7 mouse cellular contexts compared by ENCODE assay signal in the genomic region with DNA sequence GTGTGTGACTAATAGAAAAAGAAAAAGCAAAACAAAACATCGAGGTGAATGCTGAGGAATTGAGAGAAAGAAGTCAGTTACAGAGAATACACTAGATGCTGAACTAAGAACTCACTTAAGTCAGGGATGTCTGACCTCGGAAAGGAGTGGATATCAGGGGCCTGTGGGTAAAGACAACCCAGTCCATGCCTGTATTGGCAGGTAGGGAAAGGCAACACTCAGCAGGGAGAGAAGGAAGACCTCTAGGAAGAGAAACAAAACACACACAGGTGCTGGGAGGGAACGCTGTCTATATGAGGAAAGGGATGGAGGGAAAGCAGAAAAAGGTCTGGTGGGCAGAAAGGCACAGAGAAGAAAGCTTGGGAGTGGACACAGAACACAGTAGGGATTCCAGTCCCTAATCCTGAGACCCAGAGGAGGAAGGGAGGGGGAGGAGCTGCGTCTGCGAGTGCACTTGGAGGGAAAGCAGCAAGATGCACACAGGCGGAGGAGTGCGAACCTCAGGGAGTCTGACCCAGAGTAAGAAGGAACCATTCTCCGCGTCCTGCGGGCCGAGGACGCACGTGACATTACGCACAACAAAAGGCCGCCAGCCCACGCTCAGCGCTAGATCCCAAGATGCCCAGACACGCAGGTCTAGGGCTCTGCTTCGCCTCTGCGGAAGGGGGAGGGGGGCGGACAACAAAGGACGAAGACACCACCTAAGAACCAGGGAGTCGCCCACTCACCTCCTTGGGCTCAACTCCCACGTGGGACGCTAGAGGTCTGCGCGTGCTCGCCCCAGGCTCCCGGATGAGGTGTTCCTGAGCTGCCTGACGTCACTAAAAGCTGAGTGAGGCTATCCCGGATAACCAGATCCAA. TPM values are rescaled to one million over a fixed set of nuclear protein-coding genes. Genes with fewer than 3 reads are reported as not detected.
DNase-seq lines count a peak whose midpoint lies in the region; ATAC-seq and TF ChIP-seq lines count a peak whose summit lies in the region.

A gene (minus strand): TSS at position 770 of the 861 bp plus-strand sequence.

- peak; percentile 80 for ATAC-seq in heart, embryonic 13.5 days (ENCODE audit: extremely low read depth, insufficient number of reproducible peaks, low FRiP score, low TSS enrichment)
- ATAC-seq in kidney, embryonic 16.5 days (ENCODE audit: low FRiP score, low TSS enrichment), result peak; percentile 97
- peak; percentile 82 for ATAC-seq in limb, embryonic 15.5 days (ENCODE audit: insufficient number of reproducible peaks, low FRiP score, low TSS enrichment, low read depth)
- ATAC-seq in midbrain, embryonic 15.5 days (replicated peaks), result peak; percentile 98

- TF ChIP-seq CTCF in embryonic fibroblast, embryonic 13.5 days (IDR thresholded peaks at IDR 0.05; ENCODE audit: borderline replicate concordance, insufficient read depth, low read length), result no peak
- TF ChIP-seq CTCF in spleen, adult 2 months (IDR thresholded peaks at IDR 0.05; ENCODE audit: extremely low read depth, insufficient read depth, insufficient read length, insufficient replicate concordance), result no peak

- TF ChIP-seq POLR2A in embryonic fibroblast, embryonic 13.5 days (IDR thresholded peaks at IDR 0.05; ENCODE audit: low read depth, low read length), result peak; percentile 62
- TF ChIP-seq POLR2A in spleen, adult 2 months (IDR thresholded peaks at IDR 0.05; ENCODE audit: low read depth, low read length), result no peak

- peaks cover 25% of the 10 kb centered on the region for H3K36me3 ChIP-seq in heart, embryonic 13.5 days
- H3K36me3 ChIP-seq in kidney, embryonic 16.5 days (ENCODE audit: insufficient read depth, low read length), result peaks cover 22% of the 10 kb centered on the region
- H3K36me3 ChIP-seq in limb, embryonic 15.5 days, result peaks cover 22% of the 10 kb centered on the region
- H3K36me3 ChIP-seq in midbrain, embryonic 15.5 days (replicated peaks), result peaks cover 22% of the 10 kb centered on the region
- H3K36me3 ChIP-seq in spleen, adult 2 months (ENCODE audit: control insufficient read depth, insufficient read depth, low read length), result 0 out of 2 replicates have a peak, but pooled peaks cover 1% of the 10 kb centered on the region

- H3K4me1 ChIP-seq in brown adipose tissue, adult 24 weeks (ENCODE audit: control insufficient read depth, insufficient read depth, insufficient read length, low read length), result no peaks in the 10 kb centered on the region
- H3K4me1 ChIP-seq in embryonic fibroblast, embryonic 13.5 days (ENCODE audit: control insufficient read depth, insufficient read depth, low read length), result no peaks in the 10 kb centered on the region
- H3K4me1 ChIP-seq in heart, embryonic 13.5 days, result peaks cover 20% of the 10 kb centered on the region; the same call in 1 of the 2 replicates
- H3K4me1 ChIP-seq in kidney, embryonic 16.5 days (ENCODE audit: insufficient read depth, low read length), result peaks cover 11% of the 10 kb centered on the region; the same call in 1 of the 2 replicates
- peaks cover 9% of the 10 kb centered on the region; the same call in 1 of the 2 replicates for H3K4me1 ChIP-seq in limb, embryonic 15.5 days
- H3K4me1 ChIP-seq in midbrain, embryonic 15.5 days, result peaks cover 14% of the 10 kb centered on the region
- peaks cover 6% of the 10 kb centered on the region; the same call in 1 of the 2 replicates for H3K4me1 ChIP-seq in spleen, adult 2 months (ENCODE audit: control insufficient read depth, insufficient read depth, insufficient read length)

- peak within 1 kb of the TSS; percentile 85 for H3K9ac ChIP-seq in heart, embryonic 13.5 days
- H3K9ac ChIP-seq in kidney, embryonic 16.5 days (replicated peaks; ENCODE audit: low read length), result peak within 1 kb of the TSS; percentile 67
- H3K9ac ChIP-seq in limb, embryonic 15.5 days, result peak within 1 kb of the TSS; percentile 60
- peak within 1 kb of the TSS; percentile 72 for H3K9ac ChIP-seq in midbrain, embryonic 15.5 days

- H3K4me2 ChIP-seq in heart, embryonic 13.5 days, result peak within 1 kb of the TSS; percentile 95
- H3K4me2 ChIP-seq in kidney, embryonic 16.5 days (replicated peaks; ENCODE audit: low read depth, low read length), result peak within 1 kb of the TSS; percentile 72
- H3K4me2 ChIP-seq in limb, embryonic 15.5 days, result peak within 1 kb of the TSS; percentile 87
- peak within 1 kb of the TSS; percentile 81 for H3K4me2 ChIP-seq in midbrain, embryonic 15.5 days

- peak within 1 kb of the TSS; percentile 9 for H3K27ac ChIP-seq in brown adipose tissue, adult 24 weeks (replicated peaks; ENCODE audit: low read depth, low read length)
- no peak within 1 kb of the TSS; the same call in 1 of the 2 replicates for H3K27ac ChIP-seq in embryonic fibroblast, embryonic 13.5 days (ENCODE audit: insufficient read depth, low read length)
- H3K27ac ChIP-seq in heart, embryonic 13.5 days (replicated peaks), result peak within 1 kb of the TSS; percentile 77
- H3K27ac ChIP-seq in kidney, embryonic 16.5 days (ENCODE audit: low read length), result no peak within 1 kb of the TSS
- peak within 1 kb of the TSS; percentile 77 for H3K27ac ChIP-seq in limb, embryonic 15.5 days
- H3K27ac ChIP-seq in midbrain, embryonic 15.5 days, result peak within 1 kb of the TSS; percentile 94
- peak within 1 kb of the TSS; percentile 49; the same call in 1 of the 2 replicates for H3K27ac ChIP-seq in spleen, adult 2 months (ENCODE audit: insufficient read depth, low read length)

- DNase-seq in spleen, adult 2 months (ENCODE audit: low read depth in 1 of 2, low spot score in 2 of 2), result peak in 1 of 2 experiments; percentile 36

- H3K27me3 ChIP-seq in heart, embryonic 13.5 days (replicated peaks), result no peaks in the 10 kb centered on the region
- H3K27me3 ChIP-seq in kidney, embryonic 16.5 days (ENCODE audit: insufficient read depth, low read length), result no peaks in the 10 kb centered on the region
- no peaks in the 10 kb centered on the region for H3K27me3 ChIP-seq in limb, embryonic 15.5 days
- H3K27me3 ChIP-seq in midbrain, embryonic 15.5 days (replicated peaks), result no peaks in the 10 kb centered on the region
- H3K27me3 ChIP-seq in spleen, adult 2 months (ENCODE audit: control insufficient read depth, insufficient read depth, low read length), result no peaks in the 10 kb centered on the region

- H3K4me3 ChIP-seq in brown adipose tissue, adult 24 weeks (ENCODE audit: insufficient read depth, low read depth, low read length), result peak within 1 kb of the TSS; percentile 60
- H3K4me3 ChIP-seq in embryonic fibroblast, embryonic 13.5 days (ENCODE audit: insufficient read depth, low read length), result peak within 1 kb of the TSS; percentile 32
- H3K4me3 ChIP-seq in heart, embryonic 13.5 days, result peak within 1 kb of the TSS; percentile 65
- peak within 1 kb of the TSS; percentile 52 for H3K4me3 ChIP-seq in kidney, embryonic 16.5 days (ENCODE audit: low read length)
- peak within 1 kb of the TSS; percentile 52 for H3K4me3 ChIP-seq in limb, embryonic 15.5 days
- peak within 1 kb of the TSS; percentile 61 for H3K4me3 ChIP-seq in midbrain, embryonic 15.5 days
- peak within 1 kb of the TSS; percentile 63 for H3K4me3 ChIP-seq in spleen, adult 2 months (ENCODE audit: extremely low read depth, insufficient read depth, insufficient read length)

- peaks cover 4% of the 10 kb centered on the region for H3K9me3 ChIP-seq in heart, embryonic 13.5 days
- peaks cover 9% of the 10 kb centered on the region for H3K9me3 ChIP-seq in kidney, embryonic 16.5 days (ENCODE audit: low read length)
- no peaks in the 10 kb centered on the region for H3K9me3 ChIP-seq in limb, embryonic 15.5 days
- H3K9me3 ChIP-seq in midbrain, embryonic 15.5 days, result 0 out of 2 replicates have a peak, but pooled peaks cover 4% of the 10 kb centered on the region

- 5% methylated on average over 31 of the region's 31 CpGs for WGBS in heart, embryonic 13.5 days
- 5% methylated on average over 31 of the region's 31 CpGs for WGBS in kidney, embryonic 16.5 days
- WGBS in limb, embryonic 15.5 days, result 5% methylated on average over 31 of the region's 31 CpGs
- 4% methylated on average over 31 of the region's 31 CpGs for WGBS in midbrain, embryonic 15.5 days
- WGBS in spleen, adult 2 months, result 7% methylated on average over 31 of the region's 31 CpGs

RNA-seq across cellular contexts. Expression of the gene that starts here (rescaled TPM):
- polyA plus RNA-seq in brown adipose tissue, adult 24 weeks (2012; ENCODE audit: insufficient read depth, insufficient read length, missing spikeins), result not detected in 2 replicates
- polyA plus RNA-seq in embryonic fibroblast, embryonic 13.5 days (2011; ENCODE audit: insufficient read length, low read depth, missing spikeins), result 1.5 and 1.9 TPM in 2 replicates
- polyA plus RNA-seq in heart, embryonic 13.5 days (2015; fragmentation: Nextera tagmentation; extraction: Ambion mirVana), result 6.5 and 8.2 TPM in 2 replicates
- 9.0 and 9.9 TPM in 2 replicates for polyA plus RNA-seq in kidney, embryonic 16.5 days (2015; fragmentation: Nextera tagmentation; extraction: Ambion mirVana)
- 9.0 and 10.0 TPM in 2 replicates for polyA plus RNA-seq in limb, embryonic 15.5 days (2015; fragmentation: Nextera tagmentation; extraction: Ambion mirVana)
- polyA plus RNA-seq in midbrain, embryonic 15.5 days (2015; fragmentation: Nextera tagmentation; extraction: Ambion mirVana), result 35.3 and 35.4 TPM in 2 replicates
- 0.76 and 1.4 TPM in 2 replicates for polyA plus RNA-seq in spleen, adult 2 months (2012; rRNA removed)

Comparison
In these comparisons a context has a peak if more than half of its experiments do, and no peak if none do; other contexts are left out.
1. H3K27ac ChIP-seq: peak in brown adipose tissue, adult 24 weeks (single experiment), heart, embryonic 13.5 days (single experiment), limb, embryonic 15.5 days (single experiment), midbrain, embryonic 15.5 days (single experiment) and spleen, adult 2 months (single experiment); none in embryonic fibroblast, embryonic 13.5 days (single experiment) and kidney, embryonic 16.5 days (single experiment).
2. Peak in every context shown above with its lines, with median percentiles within 50 percentile points of each other: H3K4me3 ChIP-seq, ATAC-seq, H3K4me2 ChIP-seq and H3K9ac ChIP-seq.